Mouse (Mus musculus) MEL (cell line): ENCODE measurements around the gene BC024978. TPM values are rescaled to one million over a fixed set of nuclear protein-coding genes. Genes with fewer than 3 reads are reported as not detected.

ENCODE experiments used
- DNase-seq: peaks from one replicate; pipeline ENCODE4 v3.0.0; 2011; ENCODE audit warnings: low read depth, low spot score
- H3K27ac ChIP-seq: 2 replicates; pipeline ENCODE4 v1.5.1; 2012; ENCODE audit warnings: low read depth, mild to moderate bottlenecking, control low read depth, low read length, moderate library complexity; ENCODE audit not compliant: control insufficient read depth
- H3K27me3 ChIP-seq, 2 experiments: fragments of 150-350 bp in 1 of 2; sonication (generic) in 1 of 2; 2 replicates each; pipeline ENCODE4 v1.6.1; 2012; ENCODE audit warnings: low read length in 2 of 2, mild to moderate bottlenecking in 2 of 2, improper control_type of control experiment in 1 of 2, moderate library complexity in 1 of 2; ENCODE audit not compliant: insufficient read depth in 2 of 2, control insufficient read depth in 1 of 2
- H3K36me3 ChIP-seq, 2 experiments: 2 replicates each; pipeline ENCODE4 v1.6.1; 2012 to 2014; ENCODE audit warnings: low read length in 2 of 2, improper control_type of control experiment in 1 of 2, inconsistent platforms in 1 of 2, mild to moderate bottlenecking in 1 of 2; ENCODE audit not compliant: insufficient read depth in 2 of 2, control insufficient read depth in 1 of 2
- H3K4me1 ChIP-seq, 2 experiments: fragments of 150-350 bp in 1 of 2; sonication (generic) in 1 of 2; 2 replicates each; pipeline ENCODE4 v1.6.1; 2012; ENCODE audit warnings: low read length in 2 of 2, improper control_type of control experiment in 1 of 2, mild to moderate bottlenecking in 1 of 2; ENCODE audit not compliant: insufficient read depth in 2 of 2, control insufficient read depth in 1 of 2
- H3K4me3 ChIP-seq, 2 experiments: fragments of 150-350 bp in 1 of 2; sonication (generic) in 1 of 2; 2 replicates each; pipeline ENCODE4 v1.5.1; 2012; ENCODE audit warnings: low read depth in 2 of 2, low read length in 2 of 2, mild to moderate bottlenecking in 2 of 2, moderate library complexity in 2 of 2, control low read depth in 1 of 2, improper control_type of control experiment in 1 of 2; ENCODE audit not compliant: control insufficient read depth in 1 of 2, insufficient read depth in 1 of 2
- H3K79me2 ChIP-seq: 2 replicates; pipeline ENCODE4 v1.6.1; 2012; ENCODE audit warnings: mild to moderate bottlenecking, low read length, moderate library complexity; ENCODE audit not compliant: control insufficient read depth, poor library complexity, insufficient read depth
- H3K9ac ChIP-seq: 2 replicates; pipeline ENCODE4 v1.6.1; 2012; ENCODE audit warnings: low read depth, mild to moderate bottlenecking, control low read depth, low read length, moderate library complexity; ENCODE audit not compliant: control insufficient read depth, poor library complexity, severe bottlenecking
- H3K9me3 ChIP-seq: fragments of 150-350 bp; sonication (generic); replicated peaks from 2 replicates; pipeline ENCODE4 v1.6.1; 2012; ENCODE audit warnings: mild to moderate bottlenecking, low read length, improper control_type of control experiment, moderate library complexity; ENCODE audit not compliant: insufficient read depth
- BHLHE40 ChIP-seq: IDR thresholded peaks from 2 replicates; pipeline ENCODE4 v1.6.1; 2012; ENCODE audit warnings: low read depth, mild to moderate bottlenecking, inconsistent platforms, low read length, improper control_type of control experiment, borderline replicate concordance
- CHD1 ChIP-seq: IDR thresholded peaks from 2 replicates; pipeline ENCODE4 v1.6.1; 2012; ENCODE audit warnings: low read depth, mild to moderate bottlenecking, inconsistent platforms, low read length, improper control_type of control experiment
- E2F4 ChIP-seq: IDR thresholded peaks from 2 replicates; pipeline ENCODE4 v1.6.1; 2011; ENCODE audit warnings: low read depth, low read length, improper control_type of control experiment, borderline replicate concordance
- EP300 ChIP-seq, 2 experiments: IDR thresholded peaks; 2 replicates each; pipeline ENCODE4 v1.6.1; 2011; ENCODE audit warnings: improper control_type of control experiment in 2 of 2, low read length in 2 of 2, low read depth in 1 of 2, mild to moderate bottlenecking in 1 of 2
- ETS1 ChIP-seq: IDR thresholded peaks from 2 replicates; pipeline ENCODE4 v1.6.1; 2012; ENCODE audit warnings: low read depth, mild to moderate bottlenecking, inconsistent platforms, low read length, improper control_type of control experiment, moderate library complexity
- GABPA ChIP-seq: IDR thresholded peaks from 2 replicates; pipeline ENCODE4 v1.6.1; 2012; ENCODE audit warnings: low read depth, mild to moderate bottlenecking, inconsistent platforms, low read length, improper control_type of control experiment, moderate library complexity
- MEF2A ChIP-seq: IDR thresholded peaks from 2 replicates; pipeline ENCODE4 v1.6.1; 2014; ENCODE audit warnings: low read depth, mild to moderate bottlenecking, inconsistent platforms, low read length, improper control_type of control experiment; ENCODE audit not compliant: poor library complexity, insufficient replicate concordance, severe bottlenecking; ENCODE audit errors: extremely low read depth
- MXI1 ChIP-seq: IDR thresholded peaks from 2 replicates; pipeline ENCODE4 v1.6.1; 2011; ENCODE audit warnings: mild to moderate bottlenecking, low read depth, low read length, improper control_type of control experiment
- MYB ChIP-seq: IDR thresholded peaks from 2 replicates; pipeline ENCODE4 v1.6.1; 2011; ENCODE audit warnings: mild to moderate bottlenecking, low read depth, low read length, improper control_type of control experiment
- MYC ChIP-seq: IDR thresholded peaks from 2 replicates; pipeline ENCODE4 v1.6.1; 2011; ENCODE audit warnings: low read depth, mild to moderate bottlenecking, low read length, improper control_type of control experiment, moderate library complexity
- NRF1 ChIP-seq: IDR thresholded peaks from 2 replicates; pipeline ENCODE4 v1.6.1; 2014; ENCODE audit warnings: low read depth, mild to moderate bottlenecking, inconsistent platforms, low read length, improper control_type of control experiment, moderate library complexity; ENCODE audit not compliant: poor library complexity, insufficient read depth, severe bottlenecking
- POLR2A ChIP-seq, 2 experiments: IDR thresholded peaks; 2 replicates each; pipeline ENCODE4 v1.6.1; 2011 to 2012; ENCODE audit warnings: low read length in 2 of 2, mild to moderate bottlenecking in 2 of 2, control low read depth in 1 of 2, improper control_type of control experiment in 1 of 2, low read depth in 1 of 2, moderate library complexity in 1 of 2; ENCODE audit not compliant: control insufficient read depth in 1 of 2, insufficient read depth in 1 of 2, poor library complexity in 1 of 2
- RAD21 ChIP-seq: IDR thresholded peaks from 2 replicates; pipeline ENCODE4 v1.6.1; 2011; ENCODE audit warnings: mild to moderate bottlenecking, low read depth, low read length, improper control_type of control experiment
- RCOR1 ChIP-seq: IDR thresholded peaks from 2 replicates; pipeline ENCODE4 v1.6.1; 2012; ENCODE audit warnings: low read depth, mild to moderate bottlenecking, inconsistent platforms, low read length, improper control_type of control experiment
- SMC3 ChIP-seq: IDR thresholded peaks from 2 replicates; pipeline ENCODE4 v1.6.1; 2011; ENCODE audit warnings: low read depth, low read length, improper control_type of control experiment
- TAL1 ChIP-seq: IDR thresholded peaks from 2 replicates; pipeline ENCODE4 v1.6.1; 2012; ENCODE audit warnings: mild to moderate bottlenecking, inconsistent platforms, low read length, moderate library complexity, mixed read lengths
- TBP ChIP-seq: IDR thresholded peaks from 2 replicates; pipeline ENCODE4 v1.8.0; 2011; ENCODE audit warnings: low read depth, low read length, improper control_type of control experiment
- ZC3H11A ChIP-seq: IDR thresholded peaks from 2 replicates; pipeline ENCODE4 v1.6.1; 2012; ENCODE audit warnings: low read depth, mild to moderate bottlenecking, inconsistent platforms, low read length, improper control_type of control experiment
- ZMIZ1 ChIP-seq: IDR thresholded peaks from 2 replicates; pipeline ENCODE4 v1.6.1; 2012; ENCODE audit warnings: low read depth, mild to moderate bottlenecking, inconsistent platforms, low read length, improper control_type of control experiment, moderate library complexity
- polyA plus RNA-seq, 2 experiments: library from polyadenylated mRNA; stranded (reverse) in 1 of 2; unstranded in 1 of 2; fragments of >175 nt in 1 of 2; fragments of >200 nt in 1 of 2; gene quantifications; 2 replicates each; pipeline versions ENCODE4 v1.2.1 to v1.2.4; 2012; ENCODE audit warnings: low replicate concordance in 2 of 2, low read depth in 1 of 2; ENCODE audit not compliant: insufficient read length in 2 of 2, insufficient read depth in 1 of 2, missing spikeins in 1 of 2
- total RNA-seq: library from RNA; depleted of rRNA; stranded (reverse); fragments of 300-350 nt; gene quantifications from 2 replicates; pipeline ENCODE4 v1.2.3, GENCODE M21; 2012

BC024978 gene
- total and polyA plus RNA-seq, 3 experiments = 2.1 to 7.1 TPM; not detected in 1

DNA sequence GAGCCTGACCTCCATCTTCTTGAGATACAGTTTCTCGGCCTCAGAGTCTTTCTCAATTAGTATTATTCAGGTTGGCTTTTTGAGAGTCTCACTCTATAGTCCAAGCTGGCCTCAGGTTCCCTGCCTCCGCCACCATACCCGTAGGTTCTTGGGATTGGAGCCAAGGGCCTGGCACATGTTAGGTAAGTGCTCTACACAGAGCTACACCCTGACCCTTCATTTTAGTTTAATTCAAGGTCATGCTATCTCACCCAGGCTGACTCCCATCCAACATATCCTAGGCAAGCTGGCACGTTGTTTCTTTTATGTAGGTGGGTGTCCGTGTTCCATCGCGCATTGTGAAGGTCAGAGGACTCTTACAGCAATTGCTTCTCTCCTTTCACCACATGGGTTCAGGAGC is 20.7 kb upstream of the BC024978 start:
- no peaks in the 10 kb centered on the region for H3K79me2 ChIP-seq
- H3K4me3 ChIP-seq = no peak overlapping the region
- peaks cover 0 to 7% of the 10 kb centered on the region in 2 experiments; a peak in 2 of 4 replicates for H3K4me1 ChIP-seq
- peaks cover 0 to 3% of the 10 kb centered on the region in 2 experiments; a peak in 2 of 4 replicates for H3K36me3 ChIP-seq
- no peaks in the 10 kb centered on the region for H3K27me3 ChIP-seq
- no peak for TF ChIP-seq ZMIZ1
- TF ChIP-seq MXI1 = no peak
- TF ChIP-seq NRF1 = no peak
- no peak for TF ChIP-seq TAL1
- TF ChIP-seq, all 39 proteins: peak for 0
- H3K9ac ChIP-seq = no peak overlapping the region
- H3K27ac ChIP-seq = no peak overlapping the region
- no peaks in the 10 kb centered on the region for H3K9me3 ChIP-seq
- DNase-seq = no peak

DNA sequence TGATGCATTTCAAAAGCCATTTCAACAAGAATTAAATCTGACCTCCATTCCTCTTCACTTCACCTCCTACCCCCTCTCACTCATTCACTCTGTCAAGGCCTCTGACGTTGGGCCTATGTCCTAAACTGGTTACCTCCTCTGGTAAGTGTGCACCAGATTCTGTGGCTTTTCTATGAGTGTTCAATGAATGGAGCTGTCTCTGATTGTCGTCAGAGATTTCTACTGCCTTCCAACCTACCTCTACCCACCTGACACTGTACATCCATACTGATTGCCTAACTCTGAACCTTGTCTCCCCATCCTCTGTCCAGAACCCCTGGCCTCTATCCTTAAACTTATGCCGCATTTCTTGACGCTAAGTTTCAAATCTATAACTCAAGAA is 17.6 kb upstream of the BC024978 start:
- Histone ChIP-seq H3K36me3 (peaks cover 0 to 6% of the 10 kb centered on the region in 2 experiments; a peak in 2 of 4 replicates), H3K27me3 (no peaks in the 10 kb centered on the region), H3K9me3 (no peaks in the 10 kb centered on the region), H3K4me3 (peak overlapping the region; percentile 73 to 98), H3K9ac (peak overlapping the region; percentile 42), H3K79me2 (no peaks in the 10 kb centered on the region; the same call in 1 of the 2 replicates), H3K4me1 (peaks cover 0 to 12% of the 10 kb centered on the region in 2 experiments; a peak in 3 of 4 replicates), H3K27ac (peak overlapping the region; percentile 20)
- DNase-seq = no peak
- TF ChIP-seq TBP = no peak
- no peak for TF ChIP-seq MYB
- no peak for TF ChIP-seq EP300 (IDR thresholded peaks at IDR 0.05; ENCODE audit: low read depth in 1 of 2, low read length in 2 of 2)
- TF ChIP-seq ZMIZ1 = no peak
- no peak for TF ChIP-seq GABPA
- no peak for TF ChIP-seq BHLHE40
- no peak for TF ChIP-seq RCOR1
- TF ChIP-seq MYC = no peak
- no peak for TF ChIP-seq NRF1
- no peak for TF ChIP-seq CHD1
- TF ChIP-seq MEF2A = no peak
- TF ChIP-seq RAD21 = no peak
- TF ChIP-seq ZC3H11A = no peak
- TF ChIP-seq TAL1 = no peak
- no peak for TF ChIP-seq E2F4
- TF ChIP-seq SMC3 = no peak
- TF ChIP-seq POLR2A (IDR thresholded peaks at IDR 0.05; ENCODE audit: control insufficient read depth in 1 of 2, insufficient read depth in 1 of 2, low read depth in 1 of 2, low read length in 2 of 2, poor library complexity in 1 of 2) = no peak
- TF ChIP-seq ETS1 = no peak
